Mouse (Mus musculus) lung, postnatal 25 days (tissue): ENCODE results near the gene Hhipl1.
A peak's percentile ranks its signal among the peaks of the same experiment; 100 is the strongest.

ENCODE experiments used
- DNase-seq: peaks from one replicate; pipeline ENCODE4 v3.0.0; 2022; ENCODE audit warnings: low spot score

Gene Hhipl1

GRCm38 (mm10) chr12:108365340-108365739 lies 59.3 kb downstream of the Hhipl1 start:
- peak; percentile 72 for DNase-seq

- no peak for DNase-seq
Measured at GRCm38 (mm10) chr12:108365868-108366267, 59.8 kb downstream of the Hhipl1 start.

GRCm38 (mm10) chr12:108367909-108368308 lies 61.8 kb downstream of the Hhipl1 start:
- peak; percentile 66 for DNase-seq

GRCm38 (mm10) chr12:108368921-108369320 lies 62.9 kb downstream of the Hhipl1 start:
- DNase-seq: no peak

GRCm38 (mm10) chr12:108370596-108371428 lies 64.7 kb downstream of the Hhipl1 start, which contains the start of gene Eml1:
Gene Eml1 (plus strand): TSS chr12:108370957.
- DNase-seq: peak; percentile 84

- peak; percentile 48 for DNase-seq
Measured at GRCm38 (mm10) chr12:108371429-108371765, 65.3 kb downstream of the Hhipl1 start.

DNA sequence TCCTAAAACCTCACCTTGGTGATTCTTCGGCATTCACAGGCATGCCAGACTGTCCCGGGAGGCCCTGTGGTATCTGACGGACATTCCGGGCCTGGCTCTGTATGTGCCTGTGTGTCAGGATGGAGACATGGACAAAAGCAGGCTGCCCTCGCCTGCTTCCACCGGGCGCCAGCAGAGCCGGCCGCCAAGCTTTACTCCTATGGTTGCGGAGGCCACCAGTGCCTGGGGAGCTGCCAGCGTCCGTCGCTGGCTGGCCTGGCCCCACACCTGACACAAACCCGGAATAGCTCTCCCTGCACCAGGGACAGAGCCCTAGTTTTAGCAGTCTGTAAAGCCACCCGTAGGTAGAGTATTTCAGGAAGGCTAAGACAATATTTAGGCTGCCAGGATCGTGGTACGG lies 66.2 kb downstream of the Hhipl1 start:
- no peak for DNase-seq

DNA sequence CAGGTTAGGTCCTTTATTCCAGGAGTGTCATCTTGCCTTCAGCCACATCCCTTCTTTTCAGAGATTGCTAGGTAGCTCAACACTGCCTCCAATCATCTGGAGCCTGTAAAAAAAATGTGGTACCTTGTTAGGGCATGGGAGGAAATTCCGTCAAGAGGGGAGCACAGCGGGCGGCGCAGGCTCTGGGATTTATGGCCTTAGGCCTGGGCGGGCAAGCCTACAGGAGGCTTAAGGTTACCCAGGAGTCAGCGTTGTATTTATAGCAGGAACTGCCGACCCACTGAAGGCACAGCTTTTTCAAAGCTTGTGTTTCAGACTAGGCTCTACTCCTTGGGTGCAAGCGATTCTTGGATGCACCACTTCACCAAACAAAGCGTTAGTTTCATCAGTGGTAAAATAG lies 67.5 kb downstream of the Hhipl1 start:
- no peak for DNase-seq

- no peak for DNase-seq
Measured at GRCm38 (mm10) chr12:108374689-108375088, 68.6 kb downstream of the Hhipl1 start.

DNA sequence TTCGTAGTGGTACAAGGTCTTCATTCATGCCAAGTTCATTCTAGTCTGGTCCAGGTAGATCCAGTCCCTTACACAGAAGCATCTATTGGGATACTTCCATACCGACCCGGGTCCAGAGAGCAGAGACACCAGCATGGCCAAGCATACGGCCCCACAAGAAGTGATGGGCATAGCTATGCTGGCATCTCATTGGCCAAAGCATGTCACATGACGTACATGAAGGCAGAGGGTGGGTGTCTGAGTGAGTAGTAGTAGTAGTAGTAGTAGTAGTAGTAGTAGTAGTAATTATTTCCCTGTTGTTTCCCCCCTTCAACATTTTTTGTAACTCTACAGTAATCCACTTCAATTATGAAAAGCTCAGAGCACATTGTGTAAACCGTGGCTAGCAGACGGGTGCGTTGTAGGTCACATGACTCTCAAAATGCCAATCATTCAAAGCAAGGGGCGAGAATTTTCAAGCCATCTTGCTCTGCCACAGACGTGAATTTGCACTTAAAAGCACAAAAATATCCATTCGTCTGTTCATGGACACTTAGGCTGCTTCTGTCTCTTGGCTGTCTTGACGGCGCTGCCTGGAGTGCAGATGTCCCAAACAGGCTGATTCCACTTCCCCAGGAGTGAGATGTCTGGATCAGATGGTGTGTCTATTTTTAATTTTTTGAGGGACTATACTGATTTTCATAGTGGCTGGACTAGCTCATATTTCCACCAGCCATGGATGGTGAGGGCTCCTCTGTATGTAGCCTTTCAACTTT lies 72.5 kb downstream of the Hhipl1 start:
- DNase-seq: no peak
